Mouse (Mus musculus): ENCODE measurements at regions not wholly inside any gene's neighbourhood (a gene's known extent, or its start where the extent isn't known, plus 50 kb on each side); places are given as distances from the start of the nearest gene placed in this dataset.

DNA sequence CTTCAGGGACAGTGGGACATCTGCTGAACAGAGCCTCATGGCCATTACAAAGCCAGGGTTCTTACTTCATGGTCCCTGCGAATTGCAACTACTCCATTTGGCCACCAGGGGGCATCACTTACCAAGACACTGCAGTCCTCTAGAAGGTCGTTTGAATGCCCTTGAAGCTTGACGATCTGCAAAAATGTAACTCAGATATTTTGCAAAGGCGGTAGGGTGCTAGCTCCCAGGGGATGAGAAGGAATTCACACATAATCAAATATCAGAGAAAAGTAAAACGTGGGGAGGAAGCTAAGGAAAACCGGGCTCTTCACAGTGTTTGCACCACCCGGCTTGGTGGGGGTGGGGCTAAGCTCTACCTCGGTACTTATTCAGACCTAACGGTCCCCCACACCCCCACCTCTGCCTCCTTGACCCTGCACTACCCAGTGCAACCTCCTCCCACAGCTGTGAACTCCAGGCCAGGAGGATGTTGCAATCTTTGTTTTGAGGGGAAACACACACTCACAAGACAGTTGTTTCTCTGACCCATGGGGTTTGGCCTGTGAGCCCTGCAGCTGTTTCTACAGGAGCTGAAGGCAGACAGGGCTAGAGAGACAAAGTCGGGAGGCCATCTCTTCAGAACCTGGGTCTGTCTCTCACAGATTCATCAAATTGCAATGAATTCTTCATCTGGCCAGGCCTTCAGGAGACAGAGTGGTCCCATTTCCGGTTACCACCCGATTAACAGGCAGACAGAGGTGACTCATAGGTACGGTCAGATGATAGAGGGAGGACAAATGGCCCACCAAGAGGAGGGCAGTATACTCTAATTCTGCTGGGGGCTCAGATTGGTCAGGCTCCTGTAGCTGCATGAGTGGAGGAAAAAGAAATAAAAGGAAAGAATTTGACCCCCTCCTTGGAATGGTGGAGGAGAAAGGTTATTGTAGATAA lies 85.3 kb upstream of the Fam49a start:
- TF ChIP-seq CTCF (IDR thresholded peaks at IDR 0.05; ENCODE audit: borderline replicate concordance, insufficient read depth, low read length) (peak; percentile 47; the same call in 1 of the 2 replicates), POLR2A (IDR thresholded peaks at IDR 0.05; ENCODE audit: low read depth, low read length) (no peak)

All from embryonic fibroblast, embryonic 13.5 days (primary cell).